Mouse (Mus musculus): ENCODE results near the gene Smap1.

The Smap1 gene

DNA sequence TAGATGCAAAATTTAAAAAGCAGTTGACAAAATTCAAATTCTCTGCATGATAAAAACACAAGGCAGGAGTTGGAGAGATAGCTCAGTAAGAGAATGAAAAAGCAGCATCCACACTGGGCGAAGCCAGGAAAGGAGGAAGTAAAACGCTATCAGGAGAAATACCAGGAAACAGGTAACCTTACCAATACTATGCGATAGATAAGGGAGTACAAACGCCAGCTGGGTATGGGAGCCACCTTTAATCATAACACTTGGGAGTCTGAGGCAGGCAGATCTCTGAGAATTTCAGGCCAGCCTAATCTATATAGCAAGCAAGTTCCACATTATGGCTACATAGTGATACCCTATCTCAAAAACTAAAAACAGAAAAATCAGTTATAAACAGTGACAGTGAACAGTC is 85.5 kb downstream of the Smap1 start:
- DNase-seq (ENCODE audit: low spot score in 2 of 2): no peak

DNA sequence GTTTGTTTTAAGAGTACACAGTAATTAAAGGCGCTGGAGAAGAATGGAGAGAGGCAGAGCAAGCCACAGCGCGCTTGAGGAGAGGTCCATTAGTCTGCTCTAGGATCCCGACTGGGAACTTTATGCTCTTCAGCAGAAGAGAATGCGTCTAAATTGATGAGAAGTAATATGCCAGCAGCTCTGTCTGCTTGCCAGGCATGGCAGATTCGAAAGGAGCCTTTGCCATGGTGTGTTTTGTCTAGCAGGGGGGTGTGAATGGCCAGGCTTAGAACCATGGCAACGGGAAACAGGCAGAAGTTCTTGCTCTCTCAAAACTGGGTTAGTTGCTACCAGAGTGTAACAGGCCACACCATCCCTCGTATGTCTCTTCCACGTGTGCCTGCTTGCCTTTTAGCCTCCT is 87.3 kb downstream of the Smap1 start:
- DNase-seq (ENCODE audit: low spot score in 2 of 2): no peak

DNA sequence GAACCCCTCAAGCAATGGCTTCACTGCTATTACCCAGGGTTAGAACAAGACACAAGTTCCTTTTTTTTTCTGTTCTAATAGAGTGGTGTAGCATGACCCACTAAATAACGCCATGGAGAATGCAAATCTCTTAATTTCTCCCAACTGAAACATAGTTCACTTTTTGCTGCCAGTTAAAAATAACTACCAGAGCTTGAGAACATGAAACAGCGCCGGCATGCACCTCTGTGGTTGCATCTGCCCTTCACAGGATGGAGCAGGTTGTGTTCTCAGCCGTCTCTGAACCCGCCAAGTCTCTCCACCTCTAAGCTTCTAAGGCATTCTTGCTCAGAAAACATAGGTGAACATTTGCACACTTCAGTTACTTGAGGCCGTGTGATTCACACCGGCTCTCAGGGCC is 87.9 kb downstream of the Smap1 start:
- DNase-seq (ENCODE audit: low spot score in 2 of 2): peak in 1 of 2 experiments; percentile 7

DNA sequence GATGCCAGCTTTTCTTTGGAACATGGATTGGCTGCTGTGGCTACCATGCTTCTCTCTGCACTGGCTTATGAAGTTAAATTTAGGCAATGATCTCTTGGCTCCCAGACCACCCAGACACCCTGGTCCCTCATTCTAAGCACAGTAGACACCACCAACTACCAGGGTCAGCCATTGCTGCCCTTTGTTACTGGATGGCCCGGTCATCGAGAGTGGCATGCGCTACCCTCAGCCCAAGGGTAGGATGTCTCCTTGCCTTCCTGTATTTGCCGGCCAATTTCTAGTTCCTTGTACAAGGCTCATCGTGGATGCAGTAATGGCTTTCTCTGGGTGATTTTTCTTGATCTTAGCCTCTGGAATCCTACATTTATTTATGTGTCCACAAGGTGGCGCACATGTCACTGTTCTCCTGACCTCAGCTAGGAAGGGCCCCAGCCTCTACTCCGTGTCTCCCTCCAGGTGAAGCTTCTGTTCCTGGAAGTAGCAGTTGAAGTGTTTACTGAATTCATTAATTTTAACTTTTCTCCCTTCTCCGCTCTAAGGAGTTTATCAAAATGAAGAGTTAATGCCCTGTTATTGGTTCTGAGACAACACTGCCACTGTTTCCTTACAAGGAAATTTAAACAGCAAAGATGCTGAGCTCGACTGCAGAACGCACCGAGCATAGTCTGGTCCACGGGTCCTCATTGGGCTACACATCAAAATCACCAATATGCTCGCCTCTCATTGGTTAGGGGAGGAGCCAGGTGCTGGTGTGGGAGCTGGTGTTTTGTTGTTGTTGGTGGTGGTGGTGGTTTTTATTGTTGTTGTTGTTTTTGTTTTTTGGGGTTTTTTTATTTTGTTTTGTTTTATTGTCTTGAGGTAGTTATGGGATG is 95.0 kb downstream of the Smap1 start:
- peak; percentile 3 to 28 for DNase-seq (ENCODE audit: low spot score in 2 of 2)

DNA sequence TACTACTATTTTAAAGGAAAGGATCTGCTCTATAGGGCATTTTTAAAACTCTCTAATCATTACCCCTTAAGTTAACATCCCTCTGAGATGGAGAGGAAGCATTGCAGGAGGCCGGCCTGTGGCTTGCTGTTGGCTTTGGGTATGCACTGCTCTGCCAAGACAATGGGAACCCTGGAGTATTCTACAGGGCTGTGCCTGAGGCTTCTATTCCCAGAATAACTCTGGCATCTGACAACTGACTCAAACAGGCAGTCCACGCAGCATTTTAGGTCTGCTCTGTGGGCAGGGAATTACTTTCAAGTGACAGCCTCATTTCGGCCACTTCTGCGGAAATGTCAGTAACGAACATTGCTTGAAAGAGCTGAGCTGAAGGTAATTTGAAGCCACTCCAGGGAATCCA is 100.5 kb downstream of the Smap1 start:
- no peak for DNase-seq (ENCODE audit: low spot score in 2 of 2)

DNA sequence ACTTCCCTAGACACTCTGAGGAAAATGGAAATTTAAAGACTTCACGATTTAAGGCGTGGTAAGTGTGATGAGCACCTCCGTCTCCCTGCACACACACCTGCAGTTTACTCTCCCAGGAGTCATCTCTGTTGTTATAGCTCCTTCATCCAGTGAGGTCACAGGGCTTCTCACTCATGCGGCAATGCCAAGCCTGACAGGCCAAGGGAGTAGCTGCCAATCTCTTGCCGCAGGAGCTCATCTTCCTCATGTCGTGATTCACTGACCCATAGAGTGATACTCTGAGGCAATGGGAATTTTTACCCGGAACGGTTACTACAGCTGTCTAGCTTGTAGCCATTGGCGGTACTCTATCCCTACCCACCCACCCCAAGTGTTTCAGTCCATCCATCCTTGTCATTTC is 123.8 kb downstream of the Smap1 start:
- DNase-seq (ENCODE audit: low spot score in 2 of 2): no peak

All from natural killer cell, adult 2 months (primary cell).